Mouse (Mus musculus) heart, embryonic 13.5 days (tissue): ENCODE measurements around the gene Ostf1. TPM values are rescaled to one million over a fixed set of nuclear protein-coding genes. Genes with fewer than 3 reads are reported as not detected.

Experiments used
- ATAC-seq: fragments of 200-750 bp; cut with Nextera tagmentation; 2 replicates; pipeline ENCODE4 v1.8.0; 2017; ENCODE audit warnings: moderate TSS enrichment; ENCODE audit not compliant: insufficient number of reproducible peaks, low FRiP score, low TSS enrichment; ENCODE audit errors: extremely low read depth
- H3K27ac ChIP-seq: fragments of 300-500 bp; sonication (generic); replicated peaks from 2 replicates; pipeline ENCODE4 v1.5.1; 2015; ENCODE audit warnings: moderate library complexity, mild to moderate bottlenecking, inconsistent platforms
- H3K27me3 ChIP-seq: fragments of 300-500 bp; sonication (generic); replicated peaks from 2 replicates; pipeline ENCODE4 v1.6.1; 2015; ENCODE audit warnings: mild to moderate bottlenecking, inconsistent platforms
- H3K36me3 ChIP-seq: fragments of 300-500 bp; sonication (generic); 2 replicates; pipeline ENCODE4 v1.6.1; 2015; ENCODE audit warnings: mild to moderate bottlenecking, inconsistent platforms
- H3K4me1 ChIP-seq: fragments of 300-500 bp; sonication (generic); 2 replicates; pipeline ENCODE4 v1.6.1; 2015; ENCODE audit warnings: inconsistent platforms
- H3K4me2 ChIP-seq: fragments of 300-500 bp; sonication (generic); 2 replicates; pipeline ENCODE4 v1.6.1; 2015; ENCODE audit warnings: inconsistent platforms, mild to moderate bottlenecking, moderate library complexity
- H3K4me3 ChIP-seq: fragments of 300-500 bp; sonication (generic); 2 replicates; pipeline ENCODE4 v1.5.1; 2015; ENCODE audit warnings: moderate library complexity, mild to moderate bottlenecking, inconsistent platforms
- H3K9ac ChIP-seq: fragments of 300-500 bp; sonication (generic); 2 replicates; pipeline ENCODE4 v1.6.1; 2015; ENCODE audit warnings: inconsistent platforms, mild to moderate bottlenecking, moderate library complexity
- H3K9me3 ChIP-seq: fragments of 300-500 bp; sonication (generic); 2 replicates; pipeline ENCODE4 v1.6.1; 2016; ENCODE audit warnings: inconsistent platforms
- WGBS: fragments of 180-500 bp; shearing (Covaris S2); methylation state at CpG from one replicate; pipeline ENCODE4 v1.1.7; 2015; ENCODE audit warnings: mixed read lengths; 5-methylcytosine and 5-hydroxymethylcytosine counted together
- polyA plus RNA-seq: library from polyadenylated mRNA; unstranded; fragments of >200 nt; fragmentation: Nextera tagmentation; extraction: Ambion mirVana; gene quantifications from 2 replicates; pipeline ENCODE4 v1.2.1, GENCODE M21; 2015

The Ostf1 gene
- polyA plus RNA-seq, 1 experiment from 2014 or later: 66.5 TPM

- WGBS: 80% methylated on average over 12 of the region's 12 CpGs
- no peak overlapping the region for H3K27ac ChIP-seq
- H3K4me3 ChIP-seq: no peak overlapping the region
- H3K27me3 ChIP-seq: no peaks in the 10 kb centered on the region
- no peaks in the 10 kb centered on the region for H3K9me3 ChIP-seq
- no peak overlapping the region for H3K9ac ChIP-seq
- H3K4me1 ChIP-seq: no peaks in the 10 kb centered on the region
- no peak for ATAC-seq
- H3K36me3 ChIP-seq: no peaks in the 10 kb centered on the region
- H3K4me2 ChIP-seq: no peak overlapping the region
Observed at GRCm38 (mm10) chr19:18567936-18568827, 63.4 kb downstream of the Ostf1 start.

DNA sequence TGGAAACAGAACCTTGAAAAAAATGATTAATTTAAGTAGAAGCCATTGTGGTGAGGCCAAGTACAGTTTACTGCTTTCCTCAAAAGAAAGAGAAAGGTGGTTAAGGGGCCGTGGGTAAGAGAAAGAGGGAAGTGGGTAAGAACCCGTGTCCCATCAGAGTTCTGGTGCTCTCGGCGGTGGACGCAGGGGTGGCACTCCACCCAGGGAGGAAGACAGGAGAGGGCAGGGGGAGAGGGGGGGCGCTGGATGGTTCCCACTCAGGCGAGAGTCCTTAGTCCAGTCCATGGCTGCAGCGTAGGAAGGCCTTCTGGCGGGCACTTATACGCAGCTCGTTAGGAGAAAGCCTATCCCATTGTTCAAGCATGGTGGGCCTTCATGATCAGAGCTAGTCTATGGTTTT lies 64.1 kb downstream of the Ostf1 start:
- H3K9me3 ChIP-seq: no peaks in the 10 kb centered on the region
- 85% methylated on average over 11 of the region's 11 CpGs for WGBS
- ATAC-seq: no peak
- H3K36me3 ChIP-seq: no peaks in the 10 kb centered on the region
- H3K4me3 ChIP-seq: no peak overlapping the region
- H3K4me1 ChIP-seq: no peaks in the 10 kb centered on the region
- no peaks in the 10 kb centered on the region for H3K27me3 ChIP-seq
- H3K4me2 ChIP-seq: no peak overlapping the region
- no peak overlapping the region for H3K27ac ChIP-seq
- no peak overlapping the region for H3K9ac ChIP-seq

DNA sequence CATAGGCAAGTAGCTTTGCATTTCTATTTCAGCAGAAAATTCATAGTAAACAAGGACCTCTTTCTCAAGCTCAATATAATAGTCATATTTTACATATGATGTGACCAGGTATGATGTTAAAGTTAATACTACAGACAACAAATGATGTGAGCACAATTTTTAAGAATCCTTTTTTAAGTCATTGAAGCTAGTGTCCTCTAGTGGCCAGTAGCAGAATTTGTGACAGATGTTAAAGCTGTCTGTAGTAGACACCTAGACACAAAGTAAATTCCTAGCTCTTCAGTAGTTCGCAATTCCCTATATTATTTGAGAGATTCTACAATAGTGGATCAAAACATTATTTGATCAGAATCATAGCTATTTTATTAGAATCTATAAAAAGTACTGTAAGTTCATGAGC lies 73.9 kb downstream of the Ostf1 start:
- Histone ChIP-seq H3K4me2 (no peak overlapping the region), H3K36me3 (no peaks in the 10 kb centered on the region), H3K27ac (no peak overlapping the region), H3K9me3 (no peaks in the 10 kb centered on the region), H3K4me1 (no peaks in the 10 kb centered on the region), H3K9ac (no peak overlapping the region), H3K27me3 (no peaks in the 10 kb centered on the region), H3K4me3 (no peak overlapping the region)
- WGBS: 83% methylated on average over 1 of the region's 1 CpGs
- no peak for ATAC-seq

DNA sequence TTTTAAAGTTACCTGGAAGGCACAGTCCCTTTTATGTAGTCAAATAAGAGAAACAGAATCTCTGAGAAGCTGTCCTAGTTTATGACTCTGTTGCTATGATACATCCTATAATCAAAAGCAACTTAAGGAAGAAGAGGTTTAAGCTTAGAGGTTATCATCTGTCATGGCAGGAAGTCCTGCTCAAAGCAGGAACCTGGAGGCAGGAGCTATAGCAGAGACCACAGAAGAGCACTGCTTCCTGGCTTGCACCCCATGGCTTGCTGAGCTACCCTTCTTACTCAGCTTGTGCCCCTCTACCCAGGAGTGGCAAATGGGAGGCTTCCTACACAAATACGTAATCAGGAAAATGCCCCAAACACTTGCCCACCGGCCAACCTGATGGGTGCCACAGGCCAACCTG lies 76.0 kb downstream of the Ostf1 start:
- Histone ChIP-seq H3K36me3 (no peaks in the 10 kb centered on the region), H3K4me2 (no peak overlapping the region), H3K27me3 (no peaks in the 10 kb centered on the region), H3K9ac (no peak overlapping the region), H3K27ac (no peak overlapping the region), H3K9me3 (no peaks in the 10 kb centered on the region), H3K4me1 (no peaks in the 10 kb centered on the region), H3K4me3 (no peak overlapping the region)
- WGBS: 78% methylated on average over 2 of the region's 2 CpGs
- no peak for ATAC-seq

DNA sequence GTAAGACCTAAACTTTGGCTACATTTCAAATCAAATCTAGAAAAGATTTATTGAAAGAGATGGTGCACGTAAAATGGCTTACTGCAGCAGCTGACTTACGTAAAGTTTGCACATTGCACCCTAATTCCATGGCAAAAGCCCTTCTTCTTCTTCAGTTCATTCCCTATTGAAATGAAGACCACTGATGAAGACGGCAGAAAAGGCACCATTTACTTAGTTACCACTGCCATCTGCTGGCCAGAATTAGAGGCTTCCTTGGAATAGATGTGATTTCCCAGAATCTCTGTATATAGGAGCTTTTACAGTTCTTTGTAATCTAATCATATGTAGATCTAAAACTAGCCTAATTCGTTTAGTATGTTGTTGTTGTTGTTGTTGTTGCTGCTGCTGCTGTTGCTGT lies 83.0 kb downstream of the Ostf1 start:
- H3K4me2 ChIP-seq: no peak overlapping the region
- H3K36me3 ChIP-seq: no peaks in the 10 kb centered on the region
- H3K4me3 ChIP-seq: no peak overlapping the region
- H3K9me3 ChIP-seq: no peaks in the 10 kb centered on the region
- 13% methylated on average over 4 of the region's 4 CpGs for whole genome bisulfite sequencing
- H3K27me3 ChIP-seq: no peaks in the 10 kb centered on the region
- H3K27ac ChIP-seq: no peak overlapping the region
- H3K9ac ChIP-seq: no peak overlapping the region
- no peaks in the 10 kb centered on the region for H3K4me1 ChIP-seq
- no peak for ATAC-seq

Other genes with a start within 250 kb of the Ostf1 start
- gene Nmrk1, start 127 bp upstream of the Ostf1 start, polyA plus RNA-seq: 6.3 and 7.7 TPM in 2 replicates
- 21.0 and 22.2 TPM in 2 replicates for gene Carnmt1, start 38.9 kb upstream of the Ostf1 start, polyA plus RNA-seq
- gene D030056L22Rik, start 81.4 kb upstream of the Ostf1 start, polyA plus RNA-seq: 21.9 and 26.0 TPM in 2 replicates
- gene Trpm6, start 118.2 kb upstream of the Ostf1 start, polyA plus RNA-seq: 0.06 and 0.16 TPM in 2 replicates